Mouse (Mus musculus): Measurements from ENCODE around the gene Zscan2.
"Not testable (repeated sequence)": the region's sequence is repeated elsewhere in the genome, so short reads cannot be mapped to it uniquely, and the experiment has no call there.

Gene Zscan2

DNA sequence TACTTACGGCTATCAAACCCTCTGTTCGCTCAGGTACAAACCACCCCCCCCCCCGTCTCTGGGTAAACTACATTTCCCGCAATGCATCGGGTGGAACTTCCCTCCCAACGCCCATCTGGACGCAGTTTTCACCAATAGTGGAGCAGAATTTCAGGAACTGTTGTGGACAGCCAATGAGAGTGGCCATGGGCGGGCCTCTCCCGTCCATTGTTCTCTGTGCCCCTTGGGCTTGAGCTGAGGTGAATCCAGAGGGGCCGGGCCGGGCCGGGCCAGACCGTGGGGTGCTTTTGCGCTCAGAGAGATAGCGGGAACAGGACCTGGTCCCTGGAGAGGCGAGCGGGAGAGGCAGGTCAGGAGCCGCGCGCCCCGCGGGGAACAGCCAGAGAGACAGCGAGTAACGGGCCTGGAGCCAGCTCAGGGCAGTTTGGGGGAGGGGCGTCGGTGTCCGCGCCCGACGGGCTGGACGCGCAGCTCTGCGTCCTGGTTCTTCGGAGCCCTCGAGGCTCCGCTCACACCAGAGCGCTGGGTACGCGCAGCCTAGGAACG is at the start of gene Zscan2:
Gene Zscan2 (plus strand): TSS at position 192 of the 546 bp plus-strand sequence.
- peak; percentile 73 for DNase-seq (ENCODE audit: low spot score)

GRCm38 (mm10) chr7:80813397-80813796 is 47.3 kb upstream of the Zscan2 start:
- DNase-seq (ENCODE audit: low spot score) = no peak

GRCm38 (mm10) chr7:80816641-80817040 is 44.1 kb upstream of the Zscan2 start:
- no peak for DNase-seq (ENCODE audit: low spot score)

GRCm38 (mm10) chr7:80820838-80821237 is 39.9 kb upstream of the Zscan2 start:
- no peak for DNase-seq (ENCODE audit: low spot score)

- no peak for DNase-seq (ENCODE audit: low spot score)
Measured at GRCm38 (mm10) chr7:80823267-80823666, 37.5 kb upstream of the Zscan2 start.

DNA sequence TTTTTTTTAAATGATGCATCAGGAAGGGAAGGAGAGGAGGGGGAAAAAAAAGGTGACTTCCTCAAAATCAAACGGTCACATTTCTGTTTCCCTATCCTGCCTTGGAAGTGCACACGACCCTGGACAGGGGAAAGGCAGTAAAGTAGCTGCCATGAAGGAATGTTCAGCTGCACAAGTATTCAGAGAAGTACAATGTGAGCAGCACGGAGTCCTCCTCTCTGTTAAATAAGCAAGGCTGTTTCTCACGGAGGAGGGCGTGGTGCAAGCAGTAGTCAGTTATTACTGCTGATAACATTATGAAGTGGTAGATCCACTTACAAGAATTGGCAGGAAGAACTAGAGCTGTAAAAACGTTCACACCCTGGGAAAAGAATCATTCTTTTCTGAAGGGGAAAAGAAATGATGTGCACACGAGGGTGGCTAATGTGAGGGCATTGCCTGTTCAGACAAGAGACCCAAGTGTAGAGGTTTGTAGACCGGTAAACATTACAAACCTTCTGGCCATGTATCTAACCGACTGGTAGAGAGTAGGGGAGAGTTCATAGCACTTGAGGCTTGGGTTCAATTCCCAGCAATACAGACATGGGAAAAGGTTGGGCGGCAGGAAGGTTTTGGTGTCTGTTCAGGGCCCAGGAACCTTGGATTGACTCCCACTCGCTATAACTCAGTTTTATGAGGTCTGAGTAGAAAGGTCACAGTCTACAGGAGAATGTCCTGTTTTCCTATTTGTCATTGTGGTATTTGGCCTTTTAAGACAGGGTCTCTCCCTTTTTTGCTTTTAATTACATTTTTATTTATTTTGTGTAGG is 36.6 kb upstream of the Zscan2 start:
- peak; percentile 16 for DNase-seq (ENCODE audit: low spot score)

- DNase-seq (ENCODE audit: low spot score) = no peak
Measured at GRCm38 (mm10) chr7:80825843-80826403, 34.8 kb upstream of the Zscan2 start, which contains the start of gene Iqgap1. Iqgap1 (minus strand) TSS chr7:80825974.

GRCm38 (mm10) chr7:80828146-80828860 is 32.4 kb upstream of the Zscan2 start:
- no peak for DNase-seq (ENCODE audit: low spot score)

GRCm38 (mm10) chr7:80830193-80830803 is 30.4 kb upstream of the Zscan2 start:
- no peak for DNase-seq (ENCODE audit: low spot score)

DNA sequence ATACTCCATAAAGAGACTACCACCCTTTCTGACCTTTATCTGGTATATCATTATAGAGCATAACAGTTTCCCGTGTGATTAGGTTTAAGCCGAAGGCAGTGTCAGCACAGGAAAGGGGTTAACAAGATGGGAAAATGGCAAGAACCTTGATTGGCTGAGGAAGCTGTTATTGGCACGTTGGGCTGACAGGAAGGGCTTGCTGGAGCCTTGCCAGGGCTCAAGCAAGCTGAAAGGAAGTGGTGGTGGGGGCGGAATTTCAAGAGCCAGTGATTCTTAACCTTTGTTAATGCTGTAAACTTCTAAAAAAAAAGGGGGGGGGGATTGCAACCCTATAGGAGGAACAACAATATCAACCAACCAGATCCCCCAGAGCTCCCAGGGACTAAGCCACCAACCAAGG is 28.5 kb upstream of the Zscan2 start:
- no peak for DNase-seq (ENCODE audit: low spot score)

GRCm38 (mm10) chr7:80832996-80833650 is 27.6 kb upstream of the Zscan2 start:
- DNase-seq (ENCODE audit: low spot score) = not testable (repeated sequence)

- no peak for DNase-seq (ENCODE audit: low spot score)
Measured at GRCm38 (mm10) chr7:80833651-80834532, 26.8 kb upstream of the Zscan2 start.

- DNase-seq (ENCODE audit: low spot score) = no peak
Measured at GRCm38 (mm10) chr7:80835984-80836652, 24.6 kb upstream of the Zscan2 start.

GRCm38 (mm10) chr7:80837736-80838135 is 23.0 kb upstream of the Zscan2 start:
- no peak for DNase-seq (ENCODE audit: low spot score)

- DNase-seq (ENCODE audit: low spot score) = no peak
Measured at GRCm38 (mm10) chr7:80838247-80838646, 22.5 kb upstream of the Zscan2 start.

DNA sequence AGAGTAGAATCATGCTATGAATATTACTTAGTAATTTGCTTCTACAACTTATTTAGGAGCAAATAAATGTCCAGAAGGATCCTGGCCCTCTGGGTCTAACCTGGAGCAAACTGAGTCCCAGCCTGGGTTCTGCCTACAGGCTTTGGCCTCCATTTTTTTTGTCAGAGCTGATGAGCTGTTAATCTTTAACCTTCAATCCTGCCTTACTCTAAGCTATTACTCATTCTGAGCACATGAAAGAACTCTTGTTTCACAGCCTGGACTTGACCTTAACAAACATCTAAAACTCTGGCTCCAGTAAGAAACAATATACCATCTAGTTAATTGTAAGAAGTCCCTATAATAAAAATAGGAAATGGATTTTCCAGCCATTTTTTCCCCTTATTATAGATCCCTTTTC is 21.0 kb upstream of the Zscan2 start:
- no peak for DNase-seq (ENCODE audit: low spot score)

- DNase-seq (ENCODE audit: low spot score) = no peak
Measured at GRCm38 (mm10) chr7:80840241-80840640, 20.5 kb upstream of the Zscan2 start.

DNA sequence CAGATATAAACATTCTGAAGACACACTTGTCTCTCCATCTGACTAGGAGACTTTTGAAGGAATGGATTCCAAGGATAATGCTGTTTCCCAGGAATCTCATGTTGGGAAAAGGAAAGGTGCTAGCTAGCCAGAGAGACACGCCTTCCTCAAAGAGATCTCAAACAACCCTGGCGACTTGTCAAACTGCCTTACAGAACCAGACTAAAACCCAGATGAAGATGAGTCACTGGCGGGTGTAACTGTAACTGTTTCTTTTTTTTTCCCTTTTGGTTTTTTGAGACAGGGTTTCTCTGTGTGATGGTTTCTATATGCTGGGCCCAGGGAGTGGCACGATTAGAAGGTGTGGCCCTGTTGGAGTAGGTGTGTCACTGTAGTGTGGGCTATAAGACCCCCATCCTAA is 19.8 kb upstream of the Zscan2 start:
- no peak for DNase-seq (ENCODE audit: low spot score)

DNA sequence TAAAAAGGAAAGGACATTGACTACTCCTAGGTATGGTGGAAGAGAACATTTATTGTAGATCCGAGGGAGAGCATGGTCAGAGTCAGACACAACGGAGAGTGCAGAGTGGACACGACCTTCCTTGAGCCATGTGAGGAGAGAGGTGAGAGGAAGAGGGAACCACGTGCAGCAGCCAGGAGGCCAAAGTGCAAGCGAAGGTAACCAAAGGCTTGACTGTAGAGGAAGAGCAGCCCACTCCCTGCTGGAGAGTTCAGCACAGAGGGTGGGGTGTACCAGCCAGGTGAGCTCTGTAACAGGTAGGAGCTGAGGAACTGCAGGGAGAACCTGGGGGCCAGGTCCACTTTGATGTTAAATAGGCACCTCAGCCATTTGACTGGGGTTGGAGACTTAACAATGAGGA is 18.6 kb upstream of the Zscan2 start:
- no peak for DNase-seq (ENCODE audit: low spot score)

DNA sequence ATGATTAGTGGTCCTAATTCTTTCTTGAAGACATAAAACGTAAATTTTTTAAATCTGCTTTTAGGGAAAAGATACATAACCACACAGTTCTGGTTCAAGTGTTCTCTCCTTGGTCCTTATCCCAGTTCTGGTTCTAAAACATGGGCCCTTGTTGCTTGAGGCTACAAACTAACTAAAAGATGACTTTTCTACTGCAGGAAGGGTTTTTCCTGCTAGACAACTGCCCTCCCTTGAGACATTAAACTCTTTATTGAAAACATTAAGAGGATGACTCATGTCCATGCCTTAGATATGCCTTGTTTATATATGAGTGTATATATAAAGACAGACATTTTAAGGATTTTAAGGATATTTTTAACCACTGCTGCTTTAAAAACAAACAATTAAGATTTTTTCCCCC is 17.5 kb upstream of the Zscan2 start:
- no peak for DNase-seq (ENCODE audit: low spot score)

Measured in ovary, postnatal 14 days (tissue).